Comparison of ENCODE assay signal across 15 mouse cellular contexts in the genomic region with DNA sequence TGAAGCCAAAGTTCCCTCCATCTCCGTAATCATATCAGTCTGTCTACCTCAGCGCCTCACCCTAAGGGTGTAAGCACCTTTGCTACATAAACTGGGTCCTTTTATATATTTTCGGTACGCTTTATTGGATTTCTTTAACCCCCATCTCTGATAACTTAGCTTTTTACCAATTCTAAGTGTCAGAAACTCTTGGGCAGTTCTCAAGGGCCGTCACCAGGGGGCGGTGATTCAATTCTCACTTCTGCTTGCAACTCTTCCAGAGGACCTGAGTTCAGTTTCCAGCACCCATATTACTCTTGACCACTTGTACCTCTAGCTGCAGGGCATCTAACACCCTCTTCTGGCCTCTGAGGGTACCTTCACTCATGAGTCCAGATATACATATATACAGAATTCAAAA.
DNase-seq lines count a peak whose midpoint lies in the region; ATAC-seq and TF ChIP-seq lines count a peak whose summit lies in the region.
"Had no signal": no experiment of that assay in that cellular context is flagged by ENCODE, and none has a peak within 500 bp of the region (broad histone marks: within the 10 kb centered on the region; RNA-seq: fewer than 3 reads in every experiment).

No protein-coding gene starts in this region.

- no peak for TF ChIP-seq POLR2A in heart, adult 2 months (IDR thresholded peaks at IDR 0.05; ENCODE audit: insufficient read depth, low read depth, low read length)
- TF ChIP-seq POLR2A in MEL (IDR thresholded peaks at IDR 0.05; ENCODE audit: control insufficient read depth in 1 of 2, insufficient read depth in 1 of 2, low read depth in 1 of 2, low read length in 2 of 2, poor library complexity in 1 of 2): no peak

- no peak overlapping the region for H3K4me2 ChIP-seq in liver, postnatal 0 days (ENCODE audit: low read depth, low read length)
- H3K4me2 ChIP-seq: embryonic facial prominence, embryonic 15.5 days; limb, embryonic 15.5 days had no signal

- H3K27me3 ChIP-seq in heart, adult 2 months (ENCODE audit: control insufficient read depth, insufficient read depth, low read length): no peaks in the 10 kb centered on the region
- H3K27me3 ChIP-seq in liver, postnatal 0 days (ENCODE audit: insufficient read depth, low read length): no peaks in the 10 kb centered on the region
- no peaks in the 10 kb centered on the region for H3K27me3 ChIP-seq in MEL (ENCODE audit: control insufficient read depth in 1 of 2, insufficient read depth in 2 of 2, low read length in 2 of 2)
- H3K27me3 ChIP-seq: embryonic facial prominence, embryonic 15.5 days; limb, embryonic 15.5 days; megakaryocyte, embryonic 14.5 days had no signal

- WGBS in heart, adult 2 months: 60% methylated on average over 6 of the region's 6 CpGs
- WGBS in liver, postnatal 0 days (ENCODE audit: insufficient replicate concordance): 49% methylated on average over 6 of the region's 6 CpGs

- TF ChIP-seq CTCF in heart, adult 2 months (IDR thresholded peaks at IDR 0.05): peak; percentile 61
- peak; percentile 26; the same call in 1 of the 2 replicates for TF ChIP-seq CTCF in liver, postnatal 0 days (IDR thresholded peaks at IDR 0.05; ENCODE audit: low read depth)
- peak in 2 of 3 experiments; percentile 11 to 13; a peak in 2 of 6 replicates for TF ChIP-seq CTCF in MEL (IDR thresholded peaks at IDR 0.05 in 2 of 3, conservative IDR thresholded peaks at IDR 0.05 in 1 of 3; ENCODE audit: control insufficient read depth in 1 of 3, insufficient read depth in 1 of 3, low read depth in 2 of 3, low read length in 3 of 3, poor library complexity in 1 of 3, severe bottlenecking in 1 of 3)

- DNase-seq in heart, adult 2 months: no peak
- DNase-seq in heart, postnatal 4 days: no peak
- DNase-seq in liver, postnatal 0 days: no peak
- DNase-seq in liver (no peak), MEL (ENCODE audit: low read depth, low spot score) (peak; percentile 4)
- no peak for DNase-seq in layer of hippocampus, adult 18-20 months (ENCODE audit: low spot score in 2 of 2)
- DNase-seq: cerebellum, adult 9-11 months; heart, postnatal 14 days; layer of hippocampus, postnatal 36 days had no signal

- H3K36me3 ChIP-seq in heart, adult 2 months (ENCODE audit: control insufficient read depth, insufficient read depth, low read length): no peaks in the 10 kb centered on the region
- no peaks in the 10 kb centered on the region for H3K36me3 ChIP-seq in liver, postnatal 0 days (replicated peaks; ENCODE audit: insufficient read depth, low read length)
- no peaks in the 10 kb centered on the region for H3K36me3 ChIP-seq in MEL (ENCODE audit: control insufficient read depth in 1 of 2, insufficient read depth in 2 of 2, low read length in 2 of 2)
- H3K36me3 ChIP-seq: embryonic facial prominence, embryonic 15.5 days; limb, embryonic 15.5 days had no signal

- no peaks in the 10 kb centered on the region for H3K79me2 ChIP-seq in heart, adult 2 months (replicated peaks; ENCODE audit: control insufficient read depth, insufficient read depth, low read length)
- no peaks in the 10 kb centered on the region for H3K79me2 ChIP-seq in MEL (ENCODE audit: control insufficient read depth, insufficient read depth, low read length, poor library complexity)

- intact Hi-C loops in heart, adult 2 months (cut with DNase I): loop anchor here (5.0 kb wide), 2 partner anchors 471 to 521 kb away; no protein-coding TSS in a partner anchor

- H3K9ac ChIP-seq in heart, adult 2 months (ENCODE audit: low read depth, low read length): no peak overlapping the region
- H3K9ac ChIP-seq in liver, postnatal 0 days (replicated peaks): no peak overlapping the region
- no peak overlapping the region for H3K9ac ChIP-seq in MEL (ENCODE audit: control insufficient read depth, low read depth, low read length, poor library complexity, severe bottlenecking)
- H3K9ac ChIP-seq: embryonic facial prominence, embryonic 15.5 days; limb, embryonic 15.5 days had no signal

- TF ChIP-seq RAD21 in MEL (IDR thresholded peaks at IDR 0.05; ENCODE audit: low read depth, low read length): no peak; the same call in 1 of the 2 replicates

- no peak for TF ChIP-seq EP300 in heart, adult 2 months (IDR thresholded peaks at IDR 0.05; ENCODE audit: insufficient read depth, low read depth, low read length)
- TF ChIP-seq EP300 in liver, postnatal 0 days (IDR thresholded peaks at IDR 0.05; ENCODE audit: low read depth): no peak
- no peak for TF ChIP-seq EP300 in MEL (IDR thresholded peaks at IDR 0.05; ENCODE audit: low read depth in 1 of 2, low read length in 2 of 2)

- H3K9me3 ChIP-seq in liver, postnatal 0 days (ENCODE audit: low read length): no peaks in the 10 kb centered on the region
- no peaks in the 10 kb centered on the region for H3K9me3 ChIP-seq in MEL (replicated peaks; ENCODE audit: insufficient read depth, low read length)
- H3K9me3 ChIP-seq: embryonic facial prominence, embryonic 15.5 days; limb, embryonic 15.5 days had no signal

- no peak overlapping the region for H3K27ac ChIP-seq in heart, adult 2 months
- H3K27ac ChIP-seq in liver, postnatal 0 days (ENCODE audit: low read depth): no peak overlapping the region
- no peak overlapping the region for H3K27ac ChIP-seq in MEL (ENCODE audit: control insufficient read depth, low read depth, low read length)
- H3K27ac ChIP-seq: embryonic facial prominence, embryonic 15.5 days; limb, embryonic 15.5 days had no signal

- H3K4me3 ChIP-seq in heart, adult 2 months: no peak overlapping the region
- no peak overlapping the region for H3K4me3 ChIP-seq in liver, postnatal 0 days (ENCODE audit: low read depth, low read length)
- no peak overlapping the region for H3K4me3 ChIP-seq in MEL (ENCODE audit: control insufficient read depth in 1 of 2, insufficient read depth in 1 of 2, low read depth in 2 of 2, low read length in 2 of 2)
- H3K4me3 ChIP-seq: embryonic facial prominence, embryonic 15.5 days; limb, embryonic 15.5 days; megakaryocyte, embryonic 14.5 days; myocyte had no signal

- H3K4me1 ChIP-seq in heart, adult 2 months (ENCODE audit: control insufficient read depth, insufficient read depth, low read length): no peaks in the 10 kb centered on the region
- H3K4me1 ChIP-seq in liver, postnatal 0 days (ENCODE audit: insufficient read depth): no peaks in the 10 kb centered on the region
- no peaks in the 10 kb centered on the region for H3K4me1 ChIP-seq in MEL (ENCODE audit: control insufficient read depth in 1 of 2, insufficient read depth in 2 of 2, low read length in 2 of 2)
- H3K4me1 ChIP-seq: embryonic facial prominence, embryonic 15.5 days; limb, embryonic 15.5 days; megakaryocyte, embryonic 14.5 days had no signal

- no peak for ATAC-seq in liver, postnatal 0 days
- peak; percentile 50; the same call in 1 of the 2 replicates for ATAC-seq in megakaryocyte progenitor cell, adult 5-6 weeks (replicated peaks; ENCODE audit: poor library complexity)
- ATAC-seq: intestine, embryonic 16.5 days had no signal

TF ChIP-seq in MEL, 35 proteins besides CTCF, POLR2A, EP300 and RAD21:
- TF ChIP-seq POLR2AphosphoS2 (IDR thresholded peaks at IDR 0.05; ENCODE audit: low read length) (no peak), JUND (IDR thresholded peaks at IDR 0.05; ENCODE audit: low read depth, low read length) (no peak), MYC (IDR thresholded peaks at IDR 0.05; ENCODE audit: low read depth, low read length) (no peak), MEF2A (IDR thresholded peaks at IDR 0.05; ENCODE audit: extremely low read depth, insufficient replicate concordance, low read depth, low read length, poor library complexity, severe bottlenecking) (no peak), CHD1 (IDR thresholded peaks at IDR 0.05; ENCODE audit: low read depth, low read length) (no peak), SMC3 (IDR thresholded peaks at IDR 0.05; ENCODE audit: low read depth, low read length) (peak; percentile 26)
